Mouse (Mus musculus): Measurements from ENCODE around the gene Dnttip1.
A peak's percentile ranks its signal among the peaks of the same experiment; 100 is the strongest.
"Not testable (repeated sequence)": the region's sequence is repeated elsewhere in the genome, so short reads cannot be mapped to it uniquely, and the experiment has no call there.

The Dnttip1 gene

GRCm38 (mm10) chr2:164779481-164780086 lies 33.8 kb downstream of the Dnttip1 start, which contains the start of gene Tnnc2:
Gene Tnnc2, minus strand, starts transcription at chr2:164779967.
- no peak for DNase-seq (ENCODE audit: low spot score in 2 of 2)

- no peak for DNase-seq (ENCODE audit: low spot score in 2 of 2)
Observed at GRCm38 (mm10) chr2:164781876-164782275, 36.1 kb downstream of the Dnttip1 start.

GRCm38 (mm10) chr2:164783926-164784581 lies 38.3 kb downstream of the Dnttip1 start:
- DNase-seq (ENCODE audit: low spot score in 2 of 2): no peak

GRCm38 (mm10) chr2:164784869-164785420 lies 39.2 kb downstream of the Dnttip1 start:
- DNase-seq (ENCODE audit: low spot score in 2 of 2): no peak

- DNase-seq (ENCODE audit: low spot score in 2 of 2): peak; percentile 70 to 87
Observed at GRCm38 (mm10) chr2:164785481-164786387, 40.0 kb downstream of the Dnttip1 start, which contains the start of gene Snx21. Gene Snx21, plus strand, starts transcription at chr2:164785823.

GRCm38 (mm10) chr2:164786388-164786885 lies 40.7 kb downstream of the Dnttip1 start:
- DNase-seq (ENCODE audit: low spot score in 2 of 2): no peak

GRCm38 (mm10) chr2:164787032-164787431 lies 41.2 kb downstream of the Dnttip1 start:
- DNase-seq (ENCODE audit: low spot score in 2 of 2): no peak

GRCm38 (mm10) chr2:164787779-164788178 lies 42.0 kb downstream of the Dnttip1 start:
- no peak for DNase-seq (ENCODE audit: low spot score in 2 of 2)

GRCm38 (mm10) chr2:164788411-164788810 lies 42.6 kb downstream of the Dnttip1 start:
- DNase-seq (ENCODE audit: low spot score in 2 of 2): no peak

GRCm38 (mm10) chr2:164790451-164790850 lies 44.7 kb downstream of the Dnttip1 start:
- DNase-seq (ENCODE audit: low spot score in 2 of 2): no peak

GRCm38 (mm10) chr2:164791841-164792261 lies 46.1 kb downstream of the Dnttip1 start:
- no peak for DNase-seq (ENCODE audit: low spot score in 2 of 2)

- DNase-seq (ENCODE audit: low spot score in 2 of 2): no peak
Observed at GRCm38 (mm10) chr2:164792400-164793190, 46.8 kb downstream of the Dnttip1 start.

GRCm38 (mm10) chr2:164793236-164793635 lies 47.5 kb downstream of the Dnttip1 start:
- peak in 1 of 2 experiments; percentile 70 for DNase-seq (ENCODE audit: low spot score in 2 of 2)

- DNase-seq (ENCODE audit: low spot score in 2 of 2): no peak
Observed at GRCm38 (mm10) chr2:164793772-164794171, 48.0 kb downstream of the Dnttip1 start.

- peak in 1 of 2 experiments; percentile 86 for DNase-seq (ENCODE audit: low spot score in 2 of 2)
Observed at GRCm38 (mm10) chr2:164794293-164794692, 48.5 kb downstream of the Dnttip1 start.

- DNase-seq (ENCODE audit: low spot score in 2 of 2): no peak
Observed at GRCm38 (mm10) chr2:164795868-164796267, 50.1 kb downstream of the Dnttip1 start.

GRCm38 (mm10) chr2:164798554-164798953 lies 52.8 kb downstream of the Dnttip1 start:
- not testable (repeated sequence) for DNase-seq (ENCODE audit: low spot score in 2 of 2)

GRCm38 (mm10) chr2:164800252-164801004 lies 54.6 kb downstream of the Dnttip1 start:
- DNase-seq (ENCODE audit: low spot score in 2 of 2): no peak

GRCm38 (mm10) chr2:164803201-164803920 lies 57.6 kb downstream of the Dnttip1 start:
- no peak for DNase-seq (ENCODE audit: low spot score in 2 of 2)

Data from left cerebral cortex, adult 9 months (tissue).